Mouse (Mus musculus): Measurements from ENCODE around the gene Gm16253.
A peak's percentile ranks its signal among the peaks of the same experiment; 100 is the strongest.

DNA sequence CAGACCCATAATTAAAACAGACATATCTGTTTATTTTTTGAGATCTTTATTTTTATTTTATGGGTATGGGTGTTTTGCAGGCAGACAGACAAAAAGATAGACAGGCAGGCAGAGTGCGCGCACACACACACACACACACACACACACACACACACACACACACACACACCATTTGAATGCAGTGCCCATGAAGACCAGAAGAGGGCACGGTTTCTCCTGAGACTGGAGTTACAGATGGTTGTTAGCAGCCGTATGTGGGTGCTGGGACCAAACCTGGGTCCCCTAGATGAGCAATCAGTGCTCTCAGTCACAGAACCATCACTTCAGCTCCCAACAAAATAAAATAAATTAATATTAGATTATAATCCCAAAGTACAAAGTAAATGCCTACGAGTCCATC lies 6.6 kb downstream of the Gm16253 start:
- peak; percentile 49 for TF ChIP-seq CTCF (IDR thresholded peaks at IDR 0.05)
- no peak for TF ChIP-seq EP300 (IDR thresholded peaks at IDR 0.05)

All from lung, postnatal 0 days (tissue).